Mouse (Mus musculus) c-Kit-negative CD71-positive TER-119-positive erythroid progenitor cells, embryonic 14.5 days (primary cell): ENCODE results near the gene Btbd35f8.
"Not testable (repeated sequence)": the region's sequence is repeated elsewhere in the genome, so short reads cannot be mapped to it uniquely, and the experiment has no call there.

Source experiments
- DNase-seq: peaks from one replicate; pipeline ENCODE4 v3.0.0-alpha.2; 2013; ENCODE audit warnings: low read depth, low spot score

Gene Btbd35f8

DNA sequence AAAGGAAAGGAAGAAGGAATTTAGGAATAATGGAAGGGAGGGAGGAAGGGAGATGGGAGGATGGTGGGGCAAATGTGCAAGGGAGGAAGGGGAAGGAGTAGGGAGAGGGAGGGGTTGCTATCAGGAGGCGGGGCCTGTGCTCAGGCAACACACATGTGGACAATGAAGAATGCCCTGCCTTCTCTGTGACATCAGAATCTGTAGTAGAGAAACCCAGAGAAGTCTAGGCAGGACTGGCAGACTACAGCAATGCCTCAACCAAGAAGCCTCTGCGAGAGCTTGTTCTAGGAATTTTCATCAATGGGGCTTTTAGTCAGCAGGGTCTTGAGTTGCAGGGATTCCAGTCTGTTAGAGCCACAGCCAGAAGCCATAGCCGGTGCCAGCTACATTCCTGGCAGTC lies at the start of gene Btbd35f8:
Gene Btbd35f8, plus strand, starts transcription at position 301 of the 400 bp plus-strand sequence.
- DNase-seq, result not testable (repeated sequence)
